Mouse (Mus musculus) lung, postnatal 0 days (tissue): ENCODE results near the gene H2afy.

Experiments
- CTCF ChIP-seq: IDR thresholded peaks from 2 replicates; pipeline ENCODE4 v1.5.1; 2016; ENCODE audit warnings: antibody characterized with exemption, mild to moderate bottlenecking
- EP300 ChIP-seq: IDR thresholded peaks from 2 replicates; pipeline ENCODE4 v1.6.1; 2016; ENCODE audit warnings: antibody characterized with exemption, mild to moderate bottlenecking, control low read depth

- TF ChIP-seq CTCF, result peak; percentile 36
- no peak for TF ChIP-seq EP300
Observed at GRCm38 (mm10) chr13:56042221-56042620, 93.9 kb downstream of the H2afy start.
